Mouse (Mus musculus): ENCODE measurements around the gene Tiam1. TPM values are rescaled to one million over a fixed set of nuclear protein-coding genes. Genes with fewer than 3 reads are reported as not detected.

The Tiam1 gene
- total RNA-seq, 2 experiments from 2014 or later: 68.4 to 75.3 TPM

DNA sequence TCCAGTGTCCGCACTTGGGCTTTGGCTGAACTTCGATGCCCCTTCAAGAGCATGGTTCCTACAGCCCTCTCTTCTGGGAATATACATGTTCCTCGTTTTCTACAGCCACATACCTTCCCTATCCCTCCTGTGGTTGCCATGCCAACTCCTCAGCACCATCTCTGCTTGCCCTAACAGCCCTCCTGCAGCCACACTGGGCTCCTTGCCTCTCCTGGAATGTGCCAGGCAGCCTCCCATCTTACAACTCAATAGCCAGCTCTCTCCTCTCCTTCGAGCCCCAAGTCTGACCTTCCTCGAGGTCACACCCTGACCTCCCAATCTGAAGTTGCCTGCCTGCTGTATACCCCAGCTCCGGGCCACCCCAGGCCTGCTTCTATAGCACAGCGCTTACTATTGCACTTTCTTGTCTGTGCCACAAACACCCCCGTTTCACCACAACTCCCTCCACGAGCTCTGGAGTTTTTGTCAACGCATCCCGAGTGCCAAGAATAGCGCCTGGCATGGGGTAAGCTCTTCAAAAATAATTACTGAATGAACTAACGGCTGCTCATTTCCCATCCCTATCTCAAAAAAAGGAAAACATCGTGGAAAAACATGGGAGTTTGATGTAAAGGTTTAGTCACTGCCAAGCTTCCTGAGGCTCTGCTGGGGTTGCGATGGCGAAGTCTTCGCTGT, 252.9 kb downstream of the Tiam1 start:
- DNase-seq (ENCODE audit: low spot score in 2 of 2): no peak

DNA sequence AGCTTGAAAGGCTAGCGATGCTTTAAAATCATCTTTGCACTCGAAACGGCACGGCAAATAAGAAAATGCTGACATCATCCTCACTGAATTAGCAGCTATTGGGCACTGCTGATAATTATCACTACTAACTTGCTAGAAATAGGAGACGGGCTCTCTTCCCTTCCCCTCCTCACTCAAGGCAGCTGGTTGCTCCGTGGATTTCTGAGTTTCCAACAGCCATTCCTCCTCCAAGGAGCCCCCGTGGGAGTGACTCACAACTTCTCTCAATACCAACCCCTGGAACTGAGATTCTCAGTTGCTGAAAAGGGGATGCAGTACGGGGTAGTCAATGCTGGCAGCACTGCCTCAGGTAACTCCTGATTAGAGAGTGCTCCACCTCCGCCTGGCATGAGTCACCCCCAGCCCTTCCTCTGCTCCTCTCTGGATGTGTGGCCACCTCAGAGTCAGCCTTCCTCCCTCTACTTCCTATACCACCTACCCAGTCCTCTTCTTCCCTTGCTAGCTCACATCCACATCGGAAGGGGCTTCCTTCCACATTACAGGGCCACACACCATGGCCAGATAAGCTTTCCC, 253.6 kb downstream of the Tiam1 start:
- DNase-seq (ENCODE audit: low spot score in 2 of 2): no peak

DNA sequence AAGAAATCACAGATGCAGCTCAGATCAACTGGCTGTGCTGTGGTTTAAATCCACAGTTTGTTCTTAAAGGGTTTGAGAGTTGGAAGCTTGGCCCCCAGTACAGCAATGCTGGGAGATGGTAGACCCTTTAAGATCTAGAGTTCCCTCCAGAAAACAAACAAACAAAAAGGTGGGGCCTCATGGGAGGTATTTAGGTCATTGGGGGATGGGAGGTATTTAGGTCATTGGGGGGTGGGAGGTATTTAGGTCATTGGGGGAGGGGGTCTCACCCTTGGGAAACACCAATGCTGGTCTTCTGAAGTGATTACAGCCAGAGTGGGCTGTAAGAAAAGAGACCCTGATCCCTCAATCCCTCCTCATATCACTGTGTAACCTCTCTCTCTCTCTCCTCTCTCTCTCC, 257.0 kb downstream of the Tiam1 start:
- DNase-seq (ENCODE audit: low spot score in 2 of 2): no peak

DNA sequence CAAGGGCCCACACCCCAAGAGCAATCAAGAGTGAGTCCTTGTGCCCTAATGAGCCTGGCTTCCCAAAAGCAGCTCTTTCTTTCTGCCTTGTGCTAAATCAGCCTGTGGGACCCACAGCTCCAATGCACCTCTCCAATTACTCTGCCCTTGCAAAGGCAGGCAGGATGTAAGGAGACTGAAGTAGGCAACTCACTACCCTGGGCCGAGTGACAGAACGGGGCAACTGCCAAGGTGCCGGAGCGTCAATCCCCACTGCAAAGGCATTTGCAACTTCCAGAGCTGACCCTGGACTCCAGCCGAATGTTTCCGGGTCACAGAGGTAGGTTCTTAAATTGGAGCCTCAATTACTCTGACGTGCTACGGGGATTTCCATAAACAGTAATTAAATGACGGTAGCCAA, 257.9 kb downstream of the Tiam1 start:
- DNase-seq (ENCODE audit: low spot score in 2 of 2): no peak

DNA sequence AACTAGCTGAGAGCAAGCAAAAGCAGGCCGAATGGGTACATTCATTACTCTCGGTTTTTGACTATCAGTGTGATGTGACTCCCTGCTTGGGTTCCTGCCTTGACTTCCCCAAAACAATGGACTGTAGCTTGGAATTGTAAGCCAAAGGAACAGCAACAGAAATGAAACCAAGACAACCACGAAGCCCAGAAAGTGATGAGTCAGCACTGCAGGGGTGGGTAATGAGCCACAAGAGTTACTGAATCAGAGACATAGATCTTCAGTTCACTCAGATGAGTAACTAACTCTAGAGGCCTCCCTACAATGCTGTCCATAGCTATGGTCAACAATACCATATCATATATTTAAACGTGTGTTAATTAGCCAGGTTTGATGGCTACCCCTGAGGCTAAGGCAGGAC, 259.7 kb downstream of the Tiam1 start:
- DNase-seq (ENCODE audit: low spot score in 2 of 2): no peak

DNA sequence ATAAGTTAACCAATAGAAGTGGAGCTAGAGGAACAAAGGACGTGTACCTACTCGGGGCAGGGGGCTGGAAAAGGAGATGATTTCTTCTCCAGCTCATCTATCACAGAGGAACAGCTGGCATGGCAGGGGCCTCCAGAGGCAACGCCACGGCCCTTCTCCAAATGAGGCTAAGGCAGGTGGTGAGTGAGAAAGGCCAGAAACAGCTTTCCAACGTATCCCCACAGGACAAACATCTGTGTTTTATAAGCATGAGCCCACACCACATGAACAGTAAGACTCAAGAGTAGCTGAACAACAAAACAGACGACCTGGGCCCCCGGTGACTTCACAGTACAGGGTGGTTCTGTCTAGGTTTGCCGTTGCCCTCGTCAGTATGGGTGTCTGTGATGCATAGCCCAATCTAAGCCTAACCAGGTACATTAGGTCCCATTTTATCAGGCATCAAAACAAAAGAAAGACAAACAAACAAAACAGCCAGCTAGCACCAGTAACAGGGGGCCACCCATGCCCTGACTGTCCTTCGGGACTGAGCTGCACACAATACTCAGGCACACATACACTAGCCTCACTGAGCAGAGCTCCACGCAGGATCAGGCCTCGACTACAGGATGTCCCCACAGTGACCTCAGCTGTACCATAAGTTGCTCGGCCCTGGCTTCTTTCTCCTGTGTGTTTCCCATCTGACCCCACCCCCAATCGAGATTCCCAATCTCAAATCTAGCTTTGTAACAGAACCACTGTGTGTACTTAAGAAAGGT, 260.9 kb downstream of the Tiam1 start:
- DNase-seq (ENCODE audit: low spot score in 2 of 2): no peak

DNA sequence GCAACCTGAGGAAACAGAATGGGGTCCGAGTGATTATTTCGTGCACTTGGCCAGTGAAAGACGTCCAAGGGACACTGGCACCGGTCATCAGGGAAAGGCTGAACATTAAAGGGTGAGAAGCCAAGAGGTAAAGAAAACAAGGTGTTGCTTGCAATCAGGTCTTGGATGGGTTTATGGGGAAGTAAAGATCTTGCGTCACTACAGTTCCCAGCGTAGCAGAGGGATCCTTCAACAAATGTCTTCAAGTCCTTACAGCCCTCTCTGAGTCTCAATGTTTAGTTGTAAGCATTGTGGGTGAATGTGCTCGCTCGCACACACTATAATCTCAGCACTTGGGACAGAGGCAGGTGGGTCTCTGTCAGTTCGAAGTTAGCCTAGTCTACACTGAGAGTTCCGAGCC, 266.4 kb downstream of the Tiam1 start:
- DNase-seq (ENCODE audit: low spot score in 2 of 2): no peak

DNA sequence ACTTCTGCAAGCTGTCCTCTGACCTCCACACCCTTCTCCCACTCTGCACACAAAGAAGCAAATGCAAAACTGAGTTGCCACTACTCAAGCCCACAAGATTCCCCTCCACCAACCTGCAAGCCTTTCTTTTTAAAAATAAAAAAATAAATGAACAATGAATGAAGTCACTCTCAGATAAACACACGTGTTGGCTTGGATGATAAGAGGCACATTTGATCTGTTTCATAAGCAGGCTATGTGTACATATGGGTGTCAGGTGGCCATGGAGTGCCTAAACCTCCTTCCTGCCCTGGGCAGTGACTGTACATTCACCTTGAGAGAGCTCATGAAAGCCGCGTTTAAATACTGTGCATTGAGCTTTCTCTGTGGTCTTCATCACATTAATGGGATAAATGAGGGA, 267.5 kb downstream of the Tiam1 start:
- no peak for DNase-seq (ENCODE audit: low spot score in 2 of 2)

DNA sequence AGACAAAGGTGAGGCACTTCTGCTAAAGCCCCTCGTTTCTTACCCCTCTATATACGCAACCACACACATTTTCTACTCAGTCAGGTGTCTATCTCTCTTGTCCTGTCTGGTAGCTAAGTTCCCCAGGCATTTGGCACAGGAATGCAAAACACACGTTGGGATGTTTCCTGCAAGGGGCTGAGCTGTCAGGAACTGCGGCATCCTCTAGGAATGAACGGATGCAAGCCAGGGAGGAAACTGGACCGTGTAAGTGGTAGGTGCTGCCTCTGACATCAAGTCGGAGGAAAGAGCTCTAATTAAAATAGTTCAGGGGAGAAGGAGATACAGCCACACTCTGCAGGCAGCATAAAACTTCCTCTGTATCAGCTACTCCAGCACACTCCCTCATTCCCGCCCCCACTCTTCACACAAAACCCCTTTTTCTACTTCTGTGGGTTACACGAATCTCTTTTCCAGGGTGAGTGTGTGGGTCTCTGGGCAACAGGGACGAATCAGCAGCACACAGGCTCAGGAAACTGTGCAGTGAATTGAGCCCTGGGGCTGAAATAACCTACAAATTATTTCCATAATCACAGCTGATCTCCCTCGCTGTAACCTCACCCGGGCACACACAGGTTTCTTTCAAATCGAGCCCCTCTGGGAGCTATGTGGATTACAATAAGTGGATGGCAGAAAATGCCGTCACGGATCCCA, 269.4 kb downstream of the Tiam1 start:
- no peak for DNase-seq (ENCODE audit: low spot score in 2 of 2)

DNA sequence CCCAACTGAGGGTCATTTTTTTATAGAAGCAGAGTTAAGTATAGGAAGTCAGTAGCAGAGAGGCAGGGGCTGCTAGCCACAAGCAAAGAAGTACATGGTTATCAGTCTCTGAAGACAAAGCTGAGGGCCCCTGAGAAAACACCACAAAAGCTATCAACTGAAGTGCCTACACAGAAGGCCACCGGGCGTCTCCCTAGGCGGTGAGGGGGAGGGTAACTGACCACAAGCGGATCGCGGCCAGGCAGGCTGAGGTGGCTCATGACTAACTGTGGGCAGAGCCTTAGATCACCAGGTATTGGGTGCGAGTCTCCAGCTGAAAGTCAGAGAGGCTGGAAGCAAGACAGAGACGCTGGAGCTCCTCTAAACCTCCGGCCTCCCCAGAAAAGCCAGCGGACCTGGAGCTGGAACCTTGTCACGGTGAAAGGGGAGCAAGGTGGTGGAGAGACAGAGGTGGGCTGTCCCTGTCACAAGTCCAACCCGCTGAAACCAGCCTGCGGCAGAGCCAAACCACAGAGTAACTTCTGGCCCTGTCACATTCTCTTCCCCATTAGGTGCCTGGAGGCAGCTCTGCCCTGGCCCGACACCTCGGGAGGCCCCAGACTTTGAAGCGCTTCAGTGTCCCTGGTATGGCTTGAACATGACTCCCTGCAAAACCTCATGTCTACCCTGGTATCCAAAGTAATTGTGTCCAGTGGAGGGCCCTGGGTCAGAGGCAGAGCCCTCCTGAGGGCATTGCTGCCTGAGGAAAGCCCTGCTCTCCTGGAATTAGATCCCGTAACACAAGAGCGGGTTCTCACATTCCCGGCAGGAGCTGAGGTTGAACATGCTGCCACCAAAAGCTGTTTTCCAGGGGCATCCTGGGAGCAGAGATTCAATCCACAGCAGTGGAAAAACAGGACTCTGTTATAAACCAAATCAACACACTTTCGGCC, 271.3 kb downstream of the Tiam1 start:
- no peak for DNase-seq (ENCODE audit: low spot score in 2 of 2)

DNA sequence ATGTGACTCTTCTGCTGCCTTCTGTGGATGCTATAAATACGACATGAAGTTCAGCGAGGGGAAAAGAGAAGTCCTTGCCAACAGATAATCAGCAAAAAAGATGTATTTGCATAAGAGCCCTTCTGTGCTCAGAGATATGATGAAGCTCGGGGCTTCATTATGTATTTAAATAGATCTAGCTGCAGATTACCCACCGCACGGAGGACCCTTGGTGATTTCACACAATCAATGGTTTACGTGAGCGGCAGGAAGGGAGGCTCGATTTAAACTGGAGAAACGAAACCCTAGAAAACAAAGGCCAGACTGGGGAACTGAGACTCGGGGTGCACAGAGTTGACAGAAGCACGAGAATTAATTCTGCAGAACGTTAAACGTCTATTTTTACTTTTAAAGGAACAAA, 272.2 kb downstream of the Tiam1 start:
- DNase-seq (ENCODE audit: low spot score in 2 of 2): no peak

DNA sequence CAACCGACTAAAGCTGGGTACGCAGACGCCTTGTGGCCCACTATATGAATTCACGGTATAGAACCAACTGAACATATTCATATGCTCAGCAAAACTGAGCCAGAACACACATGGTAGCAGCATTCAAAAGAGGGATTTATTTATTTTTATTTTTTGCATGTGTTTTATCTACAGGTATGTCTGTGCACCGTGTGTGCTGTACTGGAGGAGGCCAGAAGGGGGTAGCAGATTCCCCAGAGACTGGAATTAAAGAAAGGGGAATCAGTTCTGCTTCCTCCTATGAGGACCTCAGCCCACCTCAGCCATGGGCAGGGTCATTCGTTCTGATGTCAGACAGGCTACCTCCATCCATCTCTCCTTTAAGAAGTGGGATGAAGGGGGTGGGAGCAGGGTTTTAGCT, 273.5 kb downstream of the Tiam1 start:
- DNase-seq (ENCODE audit: low spot score in 2 of 2): no peak

DNA sequence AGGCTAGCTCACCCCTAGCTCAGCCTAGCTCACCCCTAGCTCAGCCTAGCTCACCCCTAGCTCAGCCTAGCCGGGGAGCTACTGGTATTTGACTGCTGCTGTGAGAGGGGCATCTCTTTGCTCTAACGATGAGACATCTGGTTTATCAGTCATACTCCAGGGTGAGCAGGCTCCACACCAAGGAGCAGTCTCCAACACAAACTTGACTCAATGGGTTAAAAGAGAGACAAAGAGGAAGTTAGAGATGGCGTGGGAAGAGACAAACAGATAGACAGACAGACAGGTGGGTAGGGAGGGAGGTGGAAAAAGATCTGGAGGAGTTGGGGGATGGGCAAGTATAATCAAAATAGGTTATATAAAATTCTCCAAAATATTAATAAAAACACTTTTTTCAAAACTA, 275.1 kb downstream of the Tiam1 start:
- no peak for DNase-seq (ENCODE audit: low spot score in 2 of 2)

DNA sequence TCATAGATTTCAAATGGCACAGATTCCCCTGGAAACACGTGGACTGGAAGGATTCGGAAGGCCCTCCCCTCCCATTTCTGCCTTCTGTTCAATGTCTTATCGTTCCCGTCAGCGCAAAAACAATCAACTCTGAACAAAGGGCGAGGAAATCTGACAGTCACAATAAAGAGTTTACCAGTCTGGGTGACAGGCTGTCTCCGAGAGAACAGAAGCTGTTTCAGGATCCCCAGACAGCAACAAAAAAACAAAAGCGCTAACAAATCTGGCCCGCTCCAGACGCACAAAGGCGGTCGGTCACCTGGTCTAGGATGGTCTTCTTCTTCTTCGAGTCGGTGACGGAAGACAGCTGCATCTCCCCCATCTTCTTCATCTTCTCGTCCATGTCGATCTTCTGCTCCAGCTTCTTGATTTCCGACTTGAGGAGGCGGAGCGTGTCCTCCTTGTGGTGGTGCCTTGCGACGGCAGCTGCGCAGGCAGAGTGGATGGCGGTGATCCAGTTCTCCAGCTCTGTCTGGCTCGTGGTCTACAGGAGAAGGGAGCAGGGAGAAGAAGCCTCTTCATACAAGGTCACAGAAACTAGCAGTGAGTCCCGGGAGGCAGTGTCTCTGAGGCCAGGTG, 276.2 kb downstream of the Tiam1 start:
- DNase-seq (ENCODE audit: low spot score in 2 of 2): peak; percentile 53 to 54

DNA sequence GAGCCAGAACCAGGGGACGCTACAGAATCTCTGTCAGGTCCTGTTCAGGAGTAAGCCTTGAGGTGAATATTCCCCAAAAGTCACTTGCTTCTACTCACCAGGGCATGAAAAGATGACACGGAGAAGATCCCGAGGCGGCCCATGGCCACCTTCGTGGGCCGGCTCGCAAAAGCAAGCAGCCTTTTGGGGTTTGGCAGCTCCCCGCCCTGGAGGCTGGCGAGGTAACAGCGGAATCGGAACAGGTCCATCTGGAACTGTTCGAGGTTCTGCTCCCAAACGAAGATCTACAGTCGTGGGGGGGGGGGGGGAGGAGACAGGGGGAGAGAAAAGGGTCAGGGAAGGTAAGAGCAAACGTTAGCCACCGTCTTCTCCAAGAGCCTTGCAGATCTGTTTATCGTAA, 278.4 kb downstream of the Tiam1 start:
- DNase-seq (ENCODE audit: low spot score in 2 of 2): no peak

DNA sequence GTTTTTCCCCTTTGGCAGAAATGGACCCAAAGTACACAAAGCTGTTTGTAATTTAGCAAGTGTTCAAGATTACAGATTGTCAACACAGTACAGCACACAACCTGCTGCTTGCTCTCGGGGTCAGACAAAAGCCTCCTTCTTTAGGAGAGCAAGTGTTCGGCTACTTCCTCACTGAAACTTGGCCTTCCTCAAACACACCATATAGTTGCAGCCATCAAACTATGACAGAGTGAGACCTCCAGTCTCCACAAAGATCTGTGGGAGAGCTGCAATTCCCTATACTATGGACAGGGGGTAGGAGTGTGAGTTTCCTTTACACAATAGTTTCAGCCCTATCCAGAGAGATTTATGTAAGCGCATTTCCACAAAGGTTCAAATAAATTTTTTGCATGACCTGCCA, 278.9 kb downstream of the Tiam1 start:
- no peak for DNase-seq (ENCODE audit: low spot score in 2 of 2)

DNA sequence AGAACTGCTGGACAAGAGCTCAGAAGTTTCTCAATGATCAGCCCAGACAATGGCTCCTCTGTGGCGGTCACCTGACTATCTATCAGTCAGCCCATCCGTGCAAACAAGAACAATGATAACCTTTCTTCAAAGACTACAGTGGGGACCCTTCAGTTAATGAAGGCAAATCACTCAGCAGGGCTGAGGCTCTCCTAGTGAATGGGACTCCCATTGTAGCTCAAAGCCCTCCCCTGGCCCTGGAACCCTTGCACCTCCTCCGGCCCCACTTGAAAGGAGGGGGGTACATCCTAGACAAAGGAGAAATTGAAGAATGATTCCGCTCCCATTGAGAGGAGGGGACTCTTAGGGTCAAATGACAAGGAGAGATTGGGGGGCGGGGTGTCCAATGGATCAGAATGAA, 280.3 kb downstream of the Tiam1 start:
- DNase-seq (ENCODE audit: low spot score in 2 of 2): no peak

DNA sequence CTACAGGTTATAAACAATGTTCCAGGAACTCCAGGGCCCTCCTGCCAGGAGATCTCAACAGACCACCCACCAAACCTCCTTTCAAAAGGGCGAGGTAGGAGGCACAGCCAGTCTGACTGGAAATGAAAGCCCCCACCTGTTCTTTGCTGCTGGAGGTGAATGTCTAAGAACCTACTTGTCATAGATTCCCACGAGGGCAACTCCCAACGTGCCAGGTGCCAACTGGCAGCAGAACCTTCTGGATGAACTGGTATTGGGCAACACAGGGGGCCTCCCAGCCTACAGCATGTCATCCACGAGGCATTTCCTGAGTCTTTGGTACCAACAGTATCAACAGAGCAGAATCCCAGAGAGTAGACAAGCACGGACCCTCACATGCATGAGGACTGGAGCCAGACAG, 282.0 kb downstream of the Tiam1 start:
- DNase-seq (ENCODE audit: low spot score in 2 of 2): no peak

DNA sequence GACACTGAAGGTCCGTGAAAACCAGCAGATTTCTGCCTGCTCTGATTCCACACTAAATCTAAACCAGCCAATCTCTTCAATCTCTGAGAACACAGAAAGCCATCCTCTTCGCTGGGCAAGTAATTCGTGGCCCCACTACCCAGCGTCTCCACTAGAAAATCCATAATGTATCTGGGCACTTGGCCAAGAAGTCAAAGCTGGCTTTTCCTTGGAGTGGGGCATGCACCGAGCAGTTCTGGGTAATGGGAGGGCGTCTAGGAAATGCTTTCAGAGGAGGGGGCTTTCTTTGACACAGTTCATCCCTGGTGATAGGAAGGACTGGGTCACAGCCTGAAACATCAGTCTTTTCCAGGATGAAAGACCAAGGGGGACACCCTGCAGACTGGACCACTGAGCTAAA, 282.9 kb downstream of the Tiam1 start:
- no peak for DNase-seq (ENCODE audit: low spot score in 2 of 2)

DNA sequence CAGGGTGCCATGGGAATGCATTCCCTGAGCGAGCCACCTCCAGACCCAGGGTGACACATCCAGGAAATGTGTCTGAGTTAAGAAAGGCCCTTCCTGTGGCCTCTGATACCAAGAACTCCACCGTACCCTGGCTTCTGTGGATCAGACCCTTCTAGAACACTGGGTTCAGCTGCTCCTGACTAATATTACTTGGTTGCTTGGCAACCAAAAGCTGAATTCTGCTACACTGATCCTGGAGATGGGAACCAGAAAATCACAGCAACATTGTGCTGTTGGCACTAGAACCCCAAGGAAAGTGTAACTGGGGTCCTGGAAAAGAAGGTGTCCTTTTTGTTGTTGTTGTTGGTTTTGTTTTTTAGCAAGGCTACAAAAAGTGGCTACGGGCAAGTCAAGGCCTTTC, 285.9 kb downstream of the Tiam1 start:
- DNase-seq (ENCODE audit: low spot score in 2 of 2): no peak

DNA sequence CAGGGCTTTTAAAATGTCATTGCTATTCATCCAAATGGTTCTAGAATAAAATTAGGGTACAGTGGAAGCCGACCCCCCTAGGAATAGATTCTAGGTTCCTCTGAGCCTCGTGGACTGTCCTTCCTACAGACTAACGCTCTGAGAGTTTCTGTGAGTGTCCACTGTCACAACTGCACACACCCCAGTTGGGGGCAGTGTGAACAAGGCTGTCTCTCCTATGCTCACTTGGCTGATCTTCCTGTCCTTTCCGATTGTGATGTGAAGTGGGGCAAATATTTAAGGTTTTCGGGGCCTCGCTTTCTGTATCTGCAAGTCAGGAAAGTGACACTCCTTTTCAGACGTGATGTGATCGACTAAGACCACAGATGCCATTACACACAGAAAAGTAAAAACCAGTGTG, 288.8 kb downstream of the Tiam1 start:
- DNase-seq (ENCODE audit: low spot score in 2 of 2): no peak

Measured in layer of hippocampus, postnatal 10 days (tissue).